Mouse (Mus musculus): ENCODE results near the gene Syt14.

DNA sequence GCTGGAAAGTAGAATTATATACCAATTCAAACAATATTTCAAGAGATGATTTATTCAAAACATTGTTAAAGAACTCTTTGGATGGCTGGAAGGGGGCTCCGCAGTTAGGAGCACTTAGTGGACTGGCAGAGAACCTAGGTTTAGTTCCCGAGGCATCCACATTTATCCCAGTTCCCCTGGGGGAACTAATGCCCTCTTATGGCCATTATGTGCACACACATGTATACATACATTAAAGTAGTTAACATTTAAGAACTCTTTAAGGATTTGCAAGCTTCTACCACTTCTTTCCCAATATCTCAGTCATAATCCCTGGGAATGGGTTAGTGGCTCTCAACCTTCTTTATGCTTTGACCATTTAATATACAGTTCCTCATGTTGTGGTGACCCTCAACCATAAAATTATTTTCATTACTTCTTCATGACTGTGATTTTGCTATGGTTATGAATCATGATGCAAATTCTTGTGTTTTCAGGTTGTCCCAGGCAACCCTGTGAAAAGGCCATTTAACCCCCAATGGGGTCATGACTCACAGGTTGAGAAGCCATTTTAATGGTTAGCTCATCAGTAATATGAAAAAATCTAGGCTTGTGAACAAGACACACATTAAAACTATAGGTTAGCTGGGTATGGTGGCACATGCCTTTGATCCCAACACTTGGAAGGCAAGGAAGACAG, 152.8 kb downstream of the Syt14 start:
- TF ChIP-seq CTCF (IDR thresholded peaks at IDR 0.05; ENCODE audit: low read depth) (peak; percentile 31; the same call in 1 of the 2 replicates), EP300 (IDR thresholded peaks at IDR 0.05; ENCODE audit: low read depth) (no peak)
